Mouse (Mus musculus) MEL (cell line): ENCODE data around the gene Fgd3.

Experiments used
- CHD2 ChIP-seq: IDR thresholded peaks from 2 replicates; pipeline ENCODE4 v1.6.1; 2011; ENCODE audit warnings: low read length, improper control_type of control experiment
- CTCF ChIP-seq, 3 experiments: IDR thresholded peaks in 2 of 3; conservative IDR thresholded peaks in 1 of 3; 2 replicates each; pipeline ENCODE4 v1.5.1; 2011 to 2012; ENCODE audit warnings: low read length in 3 of 3, low read depth in 2 of 3, mild to moderate bottlenecking in 2 of 3, improper control_type of control experiment in 1 of 3, inconsistent platforms in 1 of 3, mixed read lengths in 1 of 3, moderate library complexity in 1 of 3; ENCODE audit not compliant: control insufficient read depth in 1 of 3, insufficient read depth in 1 of 3, poor library complexity in 1 of 3, severe bottlenecking in 1 of 3
- SIN3A ChIP-seq: IDR thresholded peaks from 2 replicates; pipeline ENCODE4 v1.6.1; 2012; ENCODE audit warnings: low read length, improper control_type of control experiment, inconsistent platforms

GRCm38 (mm10) chr13:49215128-49215503 is 105.0 kb downstream of the Fgd3 start:
- TF ChIP-seq CHD2 = no peak
- no peak for TF ChIP-seq CTCF (IDR thresholded peaks at IDR 0.05 in 2 of 3, conservative IDR thresholded peaks at IDR 0.05 in 1 of 3; ENCODE audit: control insufficient read depth in 1 of 3, insufficient read depth in 1 of 3, low read depth in 2 of 3, low read length in 3 of 3, poor library complexity in 1 of 3, severe bottlenecking in 1 of 3)
- no peak; the same call in 1 of the 2 replicates for TF ChIP-seq SIN3A
